21 mouse cellular contexts compared by ENCODE assay signal in genomic region chr10:69445951-69446350, GRCm38 (mm10). TPM values are rescaled to one million over a fixed set of nuclear protein-coding genes. Genes with fewer than 3 reads are reported as not detected.
A peak's percentile ranks its signal among the peaks of the same experiment; 100 is the strongest.
DNase-seq lines count a peak whose midpoint lies in the region; ATAC-seq and TF ChIP-seq lines count a peak whose summit lies in the region.
"Had no signal": no experiment of that assay in that cellular context is flagged by ENCODE, and none has a peak within 500 bp of the region (broad histone marks: within the 10 kb centered on the region; RNA-seq: fewer than 3 reads in every experiment).

No protein-coding gene starts in this region.

- no peaks in the 10 kb centered on the region for H3K27me3 ChIP-seq in lung, embryonic 14.5 days (ENCODE audit: insufficient read depth, low read length)
- H3K27me3 ChIP-seq: embryonic facial prominence, embryonic 12.5 days; intestine, embryonic 15.5 days; megakaryocyte, embryonic 14.5 days; midbrain, embryonic 13.5 days; neural tube, embryonic 12.5 days had no signal

- H3K4me2 ChIP-seq in lung, embryonic 14.5 days: no peak overlapping the region
- H3K4me2 ChIP-seq: embryonic facial prominence, embryonic 12.5 days; hindbrain, embryonic 14.5 days; intestine, embryonic 15.5 days; midbrain, embryonic 13.5 days; neural tube, embryonic 12.5 days had no signal

- intact Hi-C loops in heart, postnatal 14 days (cut with DNase I): no loop called here
- intact Hi-C loops in left cerebral cortex, adult 2 months (cut with DNase I): no loop called here

- no peak overlapping the region for H3K9ac ChIP-seq in lung, embryonic 14.5 days
- H3K9ac ChIP-seq: embryonic facial prominence, embryonic 12.5 days; forebrain, postnatal 0 days; hindbrain, embryonic 14.5 days; intestine, embryonic 15.5 days; midbrain, embryonic 13.5 days; neural tube, embryonic 12.5 days had no signal

- H3K36me3 ChIP-seq in lung, embryonic 14.5 days (ENCODE audit: insufficient read depth): no peaks in the 10 kb centered on the region
- H3K36me3 ChIP-seq: embryonic facial prominence, embryonic 12.5 days; intestine, embryonic 15.5 days; midbrain, embryonic 13.5 days; neural tube, embryonic 12.5 days had no signal

- no peaks in the 10 kb centered on the region for H3K4me1 ChIP-seq in lung, embryonic 14.5 days (ENCODE audit: insufficient read depth)
- H3K4me1 ChIP-seq: embryonic facial prominence, embryonic 12.5 days; intestine, embryonic 15.5 days; megakaryocyte, embryonic 14.5 days; midbrain, embryonic 13.5 days; neural tube, embryonic 12.5 days had no signal

- 63% methylated on average over 7 of the region's 7 CpGs for WGBS in lung, embryonic 14.5 days

- no peak for TF ChIP-seq CTCF in lung, embryonic 14.5 days (IDR thresholded peaks at IDR 0.05; ENCODE audit: low read depth)
- no peak for TF ChIP-seq CTCF in left cerebral cortex, adult 2 months (IDR thresholded peaks at IDR 0.05)

- ATAC-seq in lung, embryonic 14.5 days (ENCODE audit: insufficient read depth): no peak
- ATAC-seq: activated CD4-positive, CD25-positive, alpha-beta regulatory T cell, adult 4 months; forebrain, postnatal 0 days; intestine, embryonic 15.5 days; midbrain, embryonic 13.5 days had no signal

- no peak overlapping the region for H3K27ac ChIP-seq in lung, embryonic 14.5 days (ENCODE audit: low read depth)
- no peak overlapping the region for H3K27ac ChIP-seq in left cerebral cortex, adult 2 months
- H3K27ac ChIP-seq: embryonic facial prominence, embryonic 12.5 days; hindbrain, embryonic 14.5 days; intestine, embryonic 15.5 days; midbrain, embryonic 13.5 days; neural tube, embryonic 12.5 days had no signal

- no peaks in the 10 kb centered on the region for H3K9me3 ChIP-seq in lung, embryonic 14.5 days (ENCODE audit: low read depth, low read length)
- H3K9me3 ChIP-seq: embryonic facial prominence, embryonic 12.5 days; intestine, embryonic 15.5 days; midbrain, embryonic 13.5 days; neural tube, embryonic 12.5 days had no signal

- no peak overlapping the region for H3K4me3 ChIP-seq in lung, embryonic 14.5 days (ENCODE audit: low read depth, low read length)
- H3K4me3 ChIP-seq in left cerebral cortex, adult 2 months: no peak overlapping the region
- H3K4me3 ChIP-seq: embryonic facial prominence, embryonic 12.5 days; intestine, embryonic 15.5 days; megakaryocyte, embryonic 14.5 days; midbrain, embryonic 13.5 days; neural tube, embryonic 12.5 days had no signal

- peak; percentile 35 for DNase-seq in heart, adult 11 months
- no peak for DNase-seq in heart, postnatal 14 days
- DNase-seq in kidney, adult 9 months: peak; percentile 57
- peak; percentile 23 for DNase-seq in lung, embryonic 14.5 days
- DNase-seq in lung, postnatal 25 days (ENCODE audit: low spot score): peak; percentile 71
- no peak for DNase-seq in left cerebral cortex, adult 2 months (ENCODE audit: extremely low spot score in 1 of 2, low spot score in 2 of 2)
- no peak for DNase-seq in natural killer cell, adult 2 months (ENCODE audit: low spot score in 2 of 2)
- DNase-seq: adrenal gland, adult 8-10 months; cerebellum, adult 11-12 months; cerebellum, postnatal 14 days; forebrain, postnatal 0 days; gastrocnemius, postnatal 36 days; heart, postnatal 36 days; thymus, postnatal 14 days had no signal

RNA-seq across cellular contexts. Expression of gene Ank3, which starts 47.4 kb away (rescaled TPM):
- total RNA-seq in heart, postnatal 14 days (2021): 10 to 100 TPM; 78.4 to 78.6 TPM
- polyA plus RNA-seq in lung, embryonic 14.5 days (2014; fragmentation: Nextera tagmentation; extraction: Ambion mirVana): 16.2 and 17.5 TPM in 2 replicates
- total RNA-seq in left cerebral cortex, adult 2 months (2021): 100 to 1,000 TPM; 520 to 555 TPM

Comparison
In these comparisons a context has a peak if more than half of its experiments do, and no peak if none do; other contexts are left out.
1. DNase-seq: peak in heart, adult 11 months (single experiment), kidney, adult 9 months (single experiment), lung, embryonic 14.5 days (single experiment) and lung, postnatal 25 days (single experiment); none in heart, postnatal 14 days (0 of 2), left cerebral cortex, adult 2 months (0 of 2) and natural killer cell, adult 2 months (0 of 2).
2. RNA of gene Ank3, which starts 47.4 kb away (total RNA-seq): 520 to 555 TPM in left cerebral cortex, adult 2 months; 78.4 to 78.6 TPM in heart, postnatal 14 days; every median in the first group is over 4 times any median in the second.